ENCODE assay signal across 20 mouse cellular contexts in genomic region chr2:84723856-84724255, GRCm38 (mm10). TPM values are rescaled to one million over a fixed set of nuclear protein-coding genes. Genes with fewer than 3 reads are reported as not detected.
"Had no signal": no experiment of that assay in that cellular context is flagged by ENCODE, and none has a peak within 500 bp of the region (broad histone marks: within the 10 kb centered on the region; RNA-seq: fewer than 3 reads in every experiment).

No protein-coding gene starts in this region.

- H3K4me3 ChIP-seq: midbrain, embryonic 10.5 days; midbrain, embryonic 13.5 days; myocyte; neural tube, embryonic 13.5 days; neural tube, embryonic 15.5 days had no signal

- H3K9me3 ChIP-seq: midbrain, embryonic 10.5 days; midbrain, embryonic 13.5 days; neural tube, embryonic 13.5 days; neural tube, embryonic 15.5 days had no signal

- H3K9ac ChIP-seq: lung, embryonic 14.5 days; midbrain, embryonic 13.5 days; neural tube, embryonic 13.5 days; neural tube, embryonic 15.5 days had no signal

- H3K27me3 ChIP-seq: midbrain, embryonic 13.5 days; neural tube, embryonic 13.5 days; neural tube, embryonic 15.5 days had no signal

- H3K27ac ChIP-seq: midbrain, embryonic 10.5 days; midbrain, embryonic 13.5 days; neural tube, embryonic 13.5 days; neural tube, embryonic 15.5 days had no signal

- DNase-seq: lung, adult 18-20 months; lung, embryonic 14.5 days; lung, postnatal 10 days; lung, postnatal 4 days; retina, postnatal 1 day; right cerebral cortex, adult 18-20 months; right cerebral cortex, postnatal 25 days; right cerebral cortex, postnatal 4 days; spleen, adult 18-20 months; thymus, adult 18-20 months; thymus, postnatal 14 days; thymus, postnatal 36 days had no signal

- H3K4me2 ChIP-seq: lung, embryonic 14.5 days; midbrain, embryonic 13.5 days; neural tube, embryonic 13.5 days; neural tube, embryonic 15.5 days had no signal

- ATAC-seq: midbrain, embryonic 13.5 days; midbrain, embryonic 16.5 days had no signal

RNA-seq across cellular contexts. Expression of gene Ypel4, which starts 10.0 kb away (rescaled TPM):
- total RNA-seq: liver, adult 2 months had no signal

RNA-seq across cellular contexts. Expression of gene Gm19426, which starts 19.6 kb away (rescaled TPM):
- total RNA-seq: megakaryocyte, adult 5-6 weeks had no signal
